Mouse (Mus musculus): ENCODE measurements at regions not wholly inside any gene's neighbourhood (a gene's known extent, or its start where the extent isn't known, plus 50 kb on each side); places are given as distances from the start of the nearest gene placed in this dataset.

DNA sequence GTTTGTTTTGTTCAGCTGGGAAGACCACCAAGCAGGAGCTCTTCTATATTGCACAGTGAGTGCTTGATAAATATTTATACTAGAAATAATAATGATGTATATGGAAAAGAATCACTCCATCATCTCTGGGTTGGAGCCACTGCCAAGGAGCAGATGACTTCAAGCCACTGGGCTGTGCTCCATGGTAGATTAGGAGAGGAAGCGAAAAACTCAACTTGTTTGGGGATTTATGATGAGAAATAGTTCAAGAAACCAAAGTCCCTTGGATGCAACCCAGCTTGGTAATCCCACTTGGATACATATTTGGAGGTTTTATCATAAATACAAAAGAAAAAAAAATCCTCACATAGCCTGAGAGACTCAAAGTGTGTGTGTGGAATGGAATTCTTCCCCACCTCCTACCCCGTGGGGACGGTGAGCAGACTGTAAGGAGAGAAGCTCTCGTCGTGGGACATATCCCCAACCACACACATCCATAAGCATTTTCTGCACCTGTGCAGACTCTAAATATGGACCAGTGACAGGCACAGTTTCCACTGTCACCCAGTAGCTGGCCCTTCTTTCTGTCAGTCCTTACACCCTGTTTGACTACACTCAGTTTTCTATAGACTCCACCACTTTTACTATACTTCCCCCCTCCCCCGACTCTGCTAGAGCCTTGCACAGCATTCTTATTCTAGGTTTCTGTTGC lies 176.4 kb upstream of the Hmga2 start:
- WGBS: 74% methylated on average over 6 of the region's 6 CpGs
- Histone ChIP-seq H3K36me3 (ENCODE audit: control insufficient read depth, insufficient read depth, low read length) (no peaks in the 10 kb centered on the region), H3K27ac (ENCODE audit: low read depth, low read length) (no peak overlapping the region), H3K4me2 (ENCODE audit: low read length) (no peak overlapping the region), H3K9ac (ENCODE audit: low read depth, low read length) (no peak overlapping the region), H3K4me3 (ENCODE audit: low read length) (no peak overlapping the region), H3K4me1 (ENCODE audit: control insufficient read depth, insufficient read depth, low read depth, low read length) (no peaks in the 10 kb centered on the region), H3K27me3 (replicated peaks; ENCODE audit: control insufficient read depth, insufficient read depth, low read length) (no peaks in the 10 kb centered on the region), H3K9me3 (ENCODE audit: control insufficient read depth, low read length) (peaks cover 3% of the 10 kb centered on the region; the same call in 1 of the 2 replicates)
- ATAC-seq: no peak

DNA sequence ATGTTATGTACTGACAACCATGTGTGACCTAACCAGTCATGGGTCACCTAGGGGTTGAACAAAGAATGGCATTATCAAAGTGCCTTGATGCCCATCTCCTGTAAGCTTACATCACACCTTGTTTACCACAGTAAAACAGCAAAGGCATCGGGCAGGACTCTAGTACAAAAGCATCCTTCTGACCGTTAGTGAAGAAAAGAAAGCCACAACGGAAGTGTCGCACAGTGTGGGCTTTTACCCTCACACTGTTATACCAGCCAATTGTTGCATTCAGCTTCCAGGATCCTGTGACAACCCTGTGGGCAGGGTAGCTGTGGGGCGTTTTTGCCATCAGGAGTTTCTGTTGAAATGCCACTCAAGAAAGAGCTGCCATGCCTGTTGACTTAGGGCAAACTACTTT lies 175.6 kb upstream of the Hmga2 start:
- H3K4me1 ChIP-seq (ENCODE audit: control insufficient read depth, insufficient read depth, low read depth, low read length): peaks cover 4% of the 10 kb centered on the region
- H3K4me2 ChIP-seq (ENCODE audit: low read length): no peak overlapping the region
- no peak overlapping the region for H3K27ac ChIP-seq (ENCODE audit: low read depth, low read length)
- no peaks in the 10 kb centered on the region for H3K27me3 ChIP-seq (replicated peaks; ENCODE audit: control insufficient read depth, insufficient read depth, low read length)
- H3K36me3 ChIP-seq (ENCODE audit: control insufficient read depth, insufficient read depth, low read length): no peaks in the 10 kb centered on the region
- no peak for ATAC-seq
- no peak overlapping the region for H3K4me3 ChIP-seq (ENCODE audit: low read length)
- H3K9ac ChIP-seq (ENCODE audit: low read depth, low read length): no peak overlapping the region
- H3K9me3 ChIP-seq (ENCODE audit: control insufficient read depth, low read length): peaks cover 3% of the 10 kb centered on the region; the same call in 1 of the 2 replicates
- 90% methylated on average over 5 of the region's 5 CpGs for WGBS

DNA sequence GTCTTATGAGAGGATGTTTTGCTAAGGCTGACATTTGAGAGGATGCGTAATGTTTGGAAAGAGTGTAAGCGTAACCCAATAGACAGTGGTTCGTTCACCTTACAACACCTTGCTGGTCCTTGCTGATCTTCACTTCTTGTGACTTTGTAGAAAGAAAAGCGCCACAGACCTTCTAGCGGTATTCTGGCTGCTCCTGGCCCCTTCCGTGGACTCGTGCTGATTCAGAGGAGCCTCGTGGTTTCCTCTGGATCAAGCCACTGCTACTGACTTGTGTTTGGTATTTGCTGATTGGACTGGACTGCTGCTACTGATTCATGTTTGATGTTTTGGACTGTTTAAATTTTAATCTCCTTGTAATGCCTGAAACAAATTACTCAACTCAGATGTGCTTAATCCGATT lies 174.1 kb upstream of the Hmga2 start:
- Histone ChIP-seq H3K27me3 (replicated peaks; ENCODE audit: control insufficient read depth, insufficient read depth, low read length) (no peaks in the 10 kb centered on the region), H3K36me3 (ENCODE audit: control insufficient read depth, insufficient read depth, low read length) (no peaks in the 10 kb centered on the region), H3K9me3 (ENCODE audit: control insufficient read depth, low read length) (peaks cover 3% of the 10 kb centered on the region; the same call in 1 of the 2 replicates), H3K4me3 (ENCODE audit: low read length) (no peak overlapping the region), H3K9ac (ENCODE audit: low read depth, low read length) (no peak overlapping the region), H3K4me1 (ENCODE audit: control insufficient read depth, insufficient read depth, low read depth, low read length) (peaks cover 11% of the 10 kb centered on the region), H3K4me2 (ENCODE audit: low read length) (no peak overlapping the region), H3K27ac (ENCODE audit: low read depth, low read length) (no peak overlapping the region)
- no peak for ATAC-seq
- 95% methylated on average over 9 of the region's 9 CpGs for WGBS

DNA sequence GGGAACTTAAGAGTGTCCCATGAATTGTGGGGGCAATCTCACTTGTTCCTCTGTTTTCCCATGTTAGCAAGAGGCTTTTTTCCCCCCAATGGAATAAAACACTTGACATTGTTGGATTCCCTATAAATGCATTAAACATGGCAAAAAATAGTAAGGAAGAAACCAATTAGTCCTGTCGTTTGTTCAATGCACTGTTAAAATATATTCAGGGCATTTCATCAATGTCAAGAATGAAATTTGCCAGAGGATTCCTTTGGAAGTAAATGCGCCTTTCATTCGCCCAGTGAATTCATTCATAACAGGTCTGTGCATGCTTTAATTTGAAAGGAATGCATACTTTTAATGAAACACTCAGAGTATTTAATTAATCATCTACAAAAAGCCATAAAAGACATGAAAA lies 172.5 kb upstream of the Hmga2 start:
- Histone ChIP-seq H3K9me3 (ENCODE audit: control insufficient read depth, low read length) (peaks cover 3% of the 10 kb centered on the region; the same call in 1 of the 2 replicates), H3K36me3 (ENCODE audit: control insufficient read depth, insufficient read depth, low read length) (no peaks in the 10 kb centered on the region), H3K27me3 (replicated peaks; ENCODE audit: control insufficient read depth, insufficient read depth, low read length) (no peaks in the 10 kb centered on the region), H3K9ac (ENCODE audit: low read depth, low read length) (no peak overlapping the region), H3K4me1 (ENCODE audit: control insufficient read depth, insufficient read depth, low read depth, low read length) (peaks cover 11% of the 10 kb centered on the region), H3K4me2 (ENCODE audit: low read length) (no peak overlapping the region), H3K4me3 (ENCODE audit: low read length) (no peak overlapping the region), H3K27ac (ENCODE audit: low read depth, low read length) (no peak overlapping the region)
- 56% methylated on average over 3 of the region's 3 CpGs for WGBS
- no peak for ATAC-seq

DNA sequence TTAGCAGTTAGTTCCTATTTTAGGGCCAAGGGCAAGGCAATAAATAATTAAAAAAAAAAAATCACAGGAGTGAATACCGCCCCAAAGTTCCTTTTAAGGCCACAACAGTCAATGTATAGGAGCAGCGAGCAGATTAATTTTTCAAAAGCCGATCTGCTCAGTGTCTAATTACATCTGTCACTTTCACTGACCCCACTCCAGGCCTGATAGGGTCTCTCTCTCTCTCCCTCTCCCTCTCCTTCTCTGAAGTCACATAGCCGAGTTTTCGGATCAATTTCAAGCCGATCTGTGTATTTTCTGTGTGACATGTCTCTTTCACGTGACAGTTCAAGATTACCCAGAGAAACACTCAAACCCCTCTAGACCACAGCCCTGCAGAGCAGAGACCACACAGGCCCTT lies 171.8 kb upstream of the Hmga2 start:
- H3K4me3 ChIP-seq (ENCODE audit: low read length): no peak overlapping the region
- no peak for ATAC-seq
- no peak overlapping the region for H3K9ac ChIP-seq (ENCODE audit: low read depth, low read length)
- no peaks in the 10 kb centered on the region for H3K27me3 ChIP-seq (replicated peaks; ENCODE audit: control insufficient read depth, insufficient read depth, low read length)
- 50% methylated on average over 7 of the region's 7 CpGs for WGBS
- H3K4me2 ChIP-seq (ENCODE audit: low read length): no peak overlapping the region
- H3K27ac ChIP-seq (ENCODE audit: low read depth, low read length): no peak overlapping the region
- peaks cover 3% of the 10 kb centered on the region; the same call in 1 of the 2 replicates for H3K9me3 ChIP-seq (ENCODE audit: control insufficient read depth, low read length)
- H3K36me3 ChIP-seq (ENCODE audit: control insufficient read depth, insufficient read depth, low read length): no peaks in the 10 kb centered on the region
- H3K4me1 ChIP-seq (ENCODE audit: control insufficient read depth, insufficient read depth, low read depth, low read length): peaks cover 11% of the 10 kb centered on the region

DNA sequence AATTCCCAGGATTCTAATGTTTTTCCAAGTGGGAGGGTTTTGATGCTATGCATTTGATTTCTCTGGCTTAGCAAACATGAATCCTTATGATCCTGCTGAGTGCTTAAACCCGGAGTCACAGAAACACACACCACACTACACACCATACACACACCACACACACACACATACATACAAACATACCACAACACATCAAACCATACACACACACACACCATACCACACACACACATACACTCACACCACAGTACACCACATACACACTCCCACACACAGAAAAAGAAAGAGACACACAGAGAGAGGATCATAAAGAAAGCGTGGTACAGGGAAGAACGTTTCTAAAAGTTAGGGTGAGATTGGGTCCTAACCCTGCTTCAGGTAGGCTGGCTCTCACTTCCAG lies 171.1 kb upstream of the Hmga2 start:
- H3K4me1 ChIP-seq (ENCODE audit: control insufficient read depth, insufficient read depth, low read depth, low read length): peaks cover 11% of the 10 kb centered on the region
- no peaks in the 10 kb centered on the region for H3K27me3 ChIP-seq (replicated peaks; ENCODE audit: control insufficient read depth, insufficient read depth, low read length)
- WGBS: 58% methylated on average over 3 of the region's 3 CpGs
- peaks cover 3% of the 10 kb centered on the region; the same call in 1 of the 2 replicates for H3K9me3 ChIP-seq (ENCODE audit: control insufficient read depth, low read length)
- peak overlapping the region; percentile 48 for H3K4me2 ChIP-seq (ENCODE audit: low read length)
- no peak overlapping the region for H3K27ac ChIP-seq (ENCODE audit: low read depth, low read length)
- no peak overlapping the region for H3K9ac ChIP-seq (ENCODE audit: low read depth, low read length)
- H3K36me3 ChIP-seq (ENCODE audit: control insufficient read depth, insufficient read depth, low read length): no peaks in the 10 kb centered on the region
- ATAC-seq: no peak
- H3K4me3 ChIP-seq (ENCODE audit: low read length): no peak overlapping the region

DNA sequence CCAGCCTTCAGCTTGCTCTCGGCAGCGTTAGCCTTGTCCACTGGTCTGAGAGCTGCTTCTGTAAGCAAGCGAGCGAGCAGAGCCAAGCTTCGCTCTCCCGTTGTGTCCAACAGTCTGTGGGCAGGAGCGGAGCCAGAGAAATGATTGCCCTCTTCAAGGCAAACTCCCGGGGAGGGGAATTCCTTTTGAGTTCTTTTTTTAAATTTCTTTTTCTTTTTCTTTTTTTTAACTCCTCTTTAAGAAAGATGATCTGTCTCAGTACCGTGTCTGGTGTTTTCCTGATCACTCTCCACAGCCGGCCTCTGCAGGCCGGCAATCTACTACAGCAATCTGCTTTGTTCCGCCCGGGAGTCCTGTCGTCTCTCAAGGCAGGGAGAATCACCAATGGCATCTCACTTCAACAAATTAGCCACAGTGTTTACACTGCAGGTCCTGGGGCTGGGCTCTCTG lies 170.6 kb upstream of the Hmga2 start:
- peaks cover 11% of the 10 kb centered on the region for H3K4me1 ChIP-seq (ENCODE audit: control insufficient read depth, insufficient read depth, low read depth, low read length)
- no peak overlapping the region for H3K27ac ChIP-seq (ENCODE audit: low read depth, low read length)
- 4% methylated on average over 14 of the region's 14 CpGs for WGBS
- peak; percentile 81 for ATAC-seq
- no peak overlapping the region for H3K9ac ChIP-seq (ENCODE audit: low read depth, low read length)
- peaks cover 3% of the 10 kb centered on the region; the same call in 1 of the 2 replicates for H3K9me3 ChIP-seq (ENCODE audit: control insufficient read depth, low read length)
- no peaks in the 10 kb centered on the region for H3K27me3 ChIP-seq (replicated peaks; ENCODE audit: control insufficient read depth, insufficient read depth, low read length)
- peak overlapping the region; percentile 15; the same call in 1 of the 2 replicates for H3K4me3 ChIP-seq (ENCODE audit: low read length)
- H3K4me2 ChIP-seq (ENCODE audit: low read length): peak overlapping the region; percentile 48
- no peaks in the 10 kb centered on the region for H3K36me3 ChIP-seq (ENCODE audit: control insufficient read depth, insufficient read depth, low read length)

DNA sequence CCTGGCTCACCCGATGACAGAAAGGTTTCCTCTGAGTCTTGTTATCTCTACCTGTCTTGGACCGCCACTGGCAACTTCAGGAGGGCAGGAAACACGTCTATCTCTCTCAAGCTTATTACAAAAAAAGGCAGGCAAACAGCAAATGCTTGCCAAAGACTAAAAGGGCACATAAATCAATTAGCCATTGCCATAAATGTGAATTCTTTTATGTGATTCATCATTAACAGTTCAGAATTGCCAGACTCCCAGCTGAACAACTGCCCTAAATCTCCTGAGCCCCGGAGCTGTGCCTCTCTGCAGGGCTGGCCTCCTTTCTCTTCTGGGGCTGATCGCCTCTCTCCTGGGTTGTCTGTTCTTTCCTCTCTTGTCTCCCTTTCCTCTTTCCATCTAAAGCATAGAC lies 164.6 kb upstream of the Hmga2 start:
- Histone ChIP-seq H3K4me1 (ENCODE audit: control insufficient read depth, insufficient read depth, low read depth, low read length) (peaks cover 5% of the 10 kb centered on the region), H3K9ac (ENCODE audit: low read depth, low read length) (no peak overlapping the region), H3K9me3 (ENCODE audit: control insufficient read depth, low read length) (no peaks in the 10 kb centered on the region), H3K36me3 (ENCODE audit: control insufficient read depth, insufficient read depth, low read length) (no peaks in the 10 kb centered on the region), H3K4me2 (ENCODE audit: low read length) (no peak overlapping the region), H3K27ac (ENCODE audit: low read depth, low read length) (no peak overlapping the region), H3K4me3 (ENCODE audit: low read length) (no peak overlapping the region), H3K27me3 (replicated peaks; ENCODE audit: control insufficient read depth, insufficient read depth, low read length) (no peaks in the 10 kb centered on the region)
- 54% methylated on average over 5 of the region's 5 CpGs for WGBS
- ATAC-seq: no peak

DNA sequence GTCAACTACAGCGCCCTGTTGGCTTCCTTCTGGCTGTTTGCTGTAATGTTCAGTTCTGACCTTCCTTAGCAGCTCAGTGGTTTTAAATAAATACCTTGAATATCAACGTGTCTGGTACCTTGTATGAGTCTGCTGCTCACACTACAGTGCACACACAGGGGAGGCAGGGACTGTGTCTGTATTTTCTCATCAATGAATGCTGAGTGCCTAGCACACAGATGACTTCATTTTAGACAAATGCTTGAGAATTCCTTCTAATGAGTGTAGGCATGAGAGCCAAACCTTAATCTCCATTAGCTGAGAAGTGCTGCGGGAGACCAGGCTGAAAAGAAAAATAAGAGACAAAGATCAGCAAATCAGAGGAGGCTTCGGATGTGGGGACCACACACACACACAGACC lies 162.0 kb upstream of the Hmga2 start:
- Histone ChIP-seq H3K4me1 (ENCODE audit: control insufficient read depth, insufficient read depth, low read depth, low read length) (peaks cover 6% of the 10 kb centered on the region), H3K27ac (ENCODE audit: low read depth, low read length) (no peak overlapping the region), H3K4me2 (ENCODE audit: low read length) (no peak overlapping the region), H3K9ac (ENCODE audit: low read depth, low read length) (no peak overlapping the region), H3K9me3 (ENCODE audit: control insufficient read depth, low read length) (no peaks in the 10 kb centered on the region), H3K27me3 (replicated peaks; ENCODE audit: control insufficient read depth, insufficient read depth, low read length) (no peaks in the 10 kb centered on the region), H3K4me3 (ENCODE audit: low read length) (no peak overlapping the region), H3K36me3 (ENCODE audit: control insufficient read depth, insufficient read depth, low read length) (no peaks in the 10 kb centered on the region)
- 40% methylated on average over 4 of the region's 4 CpGs for WGBS
- ATAC-seq: no peak
